Mouse (Mus musculus): Measurements from ENCODE around the gene Clcn7. TPM values are rescaled to one million over a fixed set of nuclear protein-coding genes. Genes with fewer than 3 reads are reported as not detected.

Gene Clcn7
- polyA plus RNA-seq, 1 experiment from 2014 or later: 28.1 TPM

GRCm38 (mm10) chr17:25107786-25108185, 25.4 kb upstream of the Clcn7 start:
- no peak for ATAC-seq (ENCODE audit: low FRiP score)
- no peak for DNase-seq (ENCODE audit: low spot score)
- WGBS: 84% methylated on average over 16 of the region's 16 CpGs

GRCm38 (mm10) chr17:25109578-25109977, 23.6 kb upstream of the Clcn7 start:
- no peaks in the 10 kb centered on the region for H3K9me3 ChIP-seq (ENCODE audit: control insufficient read depth, low read length)
- H3K36me3 ChIP-seq (replicated peaks; ENCODE audit: control insufficient read depth, insufficient read depth): peaks cover 67% of the 10 kb centered on the region
- ATAC-seq (ENCODE audit: low FRiP score) (no peak), DNase-seq (ENCODE audit: low spot score) (no peak)
- 81% methylated on average over 2 of the region's 2 CpGs for WGBS
- no peaks in the 10 kb centered on the region for H3K27me3 ChIP-seq (ENCODE audit: control insufficient read depth, insufficient read depth, low read length)
- H3K4me2 ChIP-seq (replicated peaks): no peak overlapping the region
- no peak overlapping the region for H3K27ac ChIP-seq
- no peak overlapping the region for H3K9ac ChIP-seq
- no peak overlapping the region for H3K4me3 ChIP-seq (replicated peaks; ENCODE audit: low read length)
- peaks cover under 1% of the 10 kb centered on the region; the same call in 1 of the 2 replicates for H3K4me1 ChIP-seq (replicated peaks; ENCODE audit: control insufficient read depth, insufficient read depth, low read length)

More at GRCm38 (mm10) chr17:25107786-25108185, 25.4 kb upstream of the Clcn7 start:
- H3K9me3 ChIP-seq (ENCODE audit: control insufficient read depth, low read length): no peaks in the 10 kb centered on the region
- no peaks in the 10 kb centered on the region for H3K27me3 ChIP-seq (ENCODE audit: control insufficient read depth, insufficient read depth, low read length)
- H3K4me3 ChIP-seq (replicated peaks; ENCODE audit: low read length): no peak overlapping the region
- no peaks in the 10 kb centered on the region for H3K4me1 ChIP-seq (replicated peaks; ENCODE audit: control insufficient read depth, insufficient read depth, low read length)
- peaks cover 78% of the 10 kb centered on the region for H3K36me3 ChIP-seq (replicated peaks; ENCODE audit: control insufficient read depth, insufficient read depth)
- no peak overlapping the region for H3K4me2 ChIP-seq (replicated peaks)
- H3K9ac ChIP-seq: no peak overlapping the region
- H3K27ac ChIP-seq: no peak overlapping the region

- Histone ChIP-seq H3K9ac (no peak overlapping the region), H3K4me2 (replicated peaks) (no peak overlapping the region), H3K27ac (no peak overlapping the region), H3K27me3 (ENCODE audit: control insufficient read depth, insufficient read depth, low read length) (no peaks in the 10 kb centered on the region), H3K9me3 (ENCODE audit: control insufficient read depth, low read length) (no peaks in the 10 kb centered on the region), H3K4me3 (replicated peaks; ENCODE audit: low read length) (no peak overlapping the region), H3K36me3 (replicated peaks; ENCODE audit: control insufficient read depth, insufficient read depth) (peaks cover 57% of the 10 kb centered on the region), H3K4me1 (replicated peaks; ENCODE audit: control insufficient read depth, insufficient read depth, low read length) (peaks cover 6% of the 10 kb centered on the region; the same call in 1 of the 2 replicates)
- ATAC-seq (ENCODE audit: low FRiP score) (no peak), DNase-seq (ENCODE audit: low spot score) (no peak)
- WGBS: 96% methylated on average over 6 of the region's 6 CpGs
These were observed 22.6 kb upstream of the Clcn7 start for GRCm38 (mm10) chr17:25110590-25110989.

GRCm38 (mm10) chr17:25111220-25111619, 22.0 kb upstream of the Clcn7 start:
- H3K4me1 ChIP-seq (replicated peaks; ENCODE audit: control insufficient read depth, insufficient read depth, low read length): peaks cover 8% of the 10 kb centered on the region; the same call in 1 of the 2 replicates
- H3K9me3 ChIP-seq (ENCODE audit: control insufficient read depth, low read length): no peaks in the 10 kb centered on the region
- peaks cover 51% of the 10 kb centered on the region for H3K36me3 ChIP-seq (replicated peaks; ENCODE audit: control insufficient read depth, insufficient read depth)
- no peak overlapping the region for H3K4me3 ChIP-seq (replicated peaks; ENCODE audit: low read length)
- 94% methylated on average over 5 of the region's 5 CpGs for WGBS
- DNase-seq (ENCODE audit: low spot score): no peak
- H3K9ac ChIP-seq: no peak overlapping the region
- no peak overlapping the region for H3K4me2 ChIP-seq (replicated peaks)
- H3K27ac ChIP-seq: no peak overlapping the region
- no peak for ATAC-seq (ENCODE audit: low FRiP score)
- H3K27me3 ChIP-seq (ENCODE audit: control insufficient read depth, insufficient read depth, low read length): no peaks in the 10 kb centered on the region

- Histone ChIP-seq H3K36me3 (replicated peaks; ENCODE audit: control insufficient read depth, insufficient read depth) (peaks cover 44% of the 10 kb centered on the region), H3K4me3 (replicated peaks; ENCODE audit: low read length) (no peak overlapping the region), H3K4me1 (replicated peaks; ENCODE audit: control insufficient read depth, insufficient read depth, low read length) (peaks cover 9% of the 10 kb centered on the region; the same call in 1 of the 2 replicates), H3K27ac (no peak overlapping the region), H3K9ac (no peak overlapping the region), H3K27me3 (ENCODE audit: control insufficient read depth, insufficient read depth, low read length) (no peaks in the 10 kb centered on the region), H3K4me2 (replicated peaks) (no peak overlapping the region), H3K9me3 (ENCODE audit: control insufficient read depth, low read length) (no peaks in the 10 kb centered on the region)
- no peak for ATAC-seq (ENCODE audit: low FRiP score)
- WGBS: 91% methylated on average over 8 of the region's 8 CpGs
- no peak for DNase-seq (ENCODE audit: low spot score)
These were observed 21.3 kb upstream of the Clcn7 start for GRCm38 (mm10) chr17:25111739-25112422.

GRCm38 (mm10) chr17:25112423-25112810, 20.8 kb upstream of the Clcn7 start:
- no peak overlapping the region for H3K4me2 ChIP-seq (replicated peaks)
- no peak overlapping the region for H3K4me3 ChIP-seq (replicated peaks; ENCODE audit: low read length)
- WGBS: 81% methylated on average over 3 of the region's 3 CpGs
- peaks cover 9% of the 10 kb centered on the region; the same call in 1 of the 2 replicates for H3K4me1 ChIP-seq (replicated peaks; ENCODE audit: control insufficient read depth, insufficient read depth, low read length)
- DNase-seq (ENCODE audit: low spot score): no peak
- ATAC-seq (ENCODE audit: low FRiP score): no peak
- H3K27ac ChIP-seq: no peak overlapping the region
- peaks cover 39% of the 10 kb centered on the region for H3K36me3 ChIP-seq (replicated peaks; ENCODE audit: control insufficient read depth, insufficient read depth)
- no peaks in the 10 kb centered on the region for H3K27me3 ChIP-seq (ENCODE audit: control insufficient read depth, insufficient read depth, low read length)
- H3K9ac ChIP-seq: no peak overlapping the region
- no peaks in the 10 kb centered on the region for H3K9me3 ChIP-seq (ENCODE audit: control insufficient read depth, low read length)

GRCm38 (mm10) chr17:25114908-25115645, 18.1 kb upstream of the Clcn7 start:
- Histone ChIP-seq H3K4me1 (replicated peaks; ENCODE audit: control insufficient read depth, insufficient read depth, low read length) (peaks cover 9% of the 10 kb centered on the region; the same call in 1 of the 2 replicates), H3K4me3 (replicated peaks; ENCODE audit: low read length) (peak overlapping the region; percentile 54), H3K36me3 (replicated peaks; ENCODE audit: control insufficient read depth, insufficient read depth) (peaks cover 21% of the 10 kb centered on the region), H3K27me3 (ENCODE audit: control insufficient read depth, insufficient read depth, low read length) (peaks cover 4% of the 10 kb centered on the region; the same call in 1 of the 2 replicates), H3K9me3 (ENCODE audit: control insufficient read depth, low read length) (no peaks in the 10 kb centered on the region), H3K27ac (peak overlapping the region; percentile 89), H3K4me2 (replicated peaks) (peak overlapping the region; percentile 89), H3K9ac (peak overlapping the region; percentile 72)
- WGBS: 17% methylated on average over 23 of the region's 23 CpGs
- ATAC-seq (ENCODE audit: low FRiP score) (peak; percentile 65), DNase-seq (ENCODE audit: low spot score) (no peak)

- peak within 1 kb of the TSS; percentile 54 for H3K4me3 ChIP-seq (replicated peaks; ENCODE audit: low read length)
- no peaks in the 10 kb centered on the region for H3K9me3 ChIP-seq (ENCODE audit: control insufficient read depth, low read length)
- H3K36me3 ChIP-seq (replicated peaks; ENCODE audit: control insufficient read depth, insufficient read depth): peaks cover 13% of the 10 kb centered on the region; the same call in 1 of the 2 replicates
- ATAC-seq (ENCODE audit: low FRiP score) (peak; percentile 92), DNase-seq (ENCODE audit: low spot score) (peak; percentile 94)
- WGBS: 5% methylated on average over 40 of the region's 40 CpGs
- peak within 1 kb of the TSS; percentile 89 for H3K4me2 ChIP-seq (replicated peaks)
- H3K27ac ChIP-seq: peak within 1 kb of the TSS; percentile 89
- H3K27me3 ChIP-seq (ENCODE audit: control insufficient read depth, insufficient read depth, low read length): peaks cover 4% of the 10 kb centered on the region; the same call in 1 of the 2 replicates
- peaks cover 9% of the 10 kb centered on the region; the same call in 1 of the 2 replicates for H3K4me1 ChIP-seq (replicated peaks; ENCODE audit: control insufficient read depth, insufficient read depth, low read length)
- H3K9ac ChIP-seq: peak within 1 kb of the TSS; percentile 72
These were observed 17.3 kb upstream of the Clcn7 start, which contains the start of gene Telo2 for GRCm38 (mm10) chr17:25115664-25116432. Gene Telo2 (minus strand): TSS chr17:25115967.

Measured in hindbrain, embryonic 14.5 days (tissue).